8 mouse cellular contexts compared by ENCODE assay signal in the genomic region with DNA sequence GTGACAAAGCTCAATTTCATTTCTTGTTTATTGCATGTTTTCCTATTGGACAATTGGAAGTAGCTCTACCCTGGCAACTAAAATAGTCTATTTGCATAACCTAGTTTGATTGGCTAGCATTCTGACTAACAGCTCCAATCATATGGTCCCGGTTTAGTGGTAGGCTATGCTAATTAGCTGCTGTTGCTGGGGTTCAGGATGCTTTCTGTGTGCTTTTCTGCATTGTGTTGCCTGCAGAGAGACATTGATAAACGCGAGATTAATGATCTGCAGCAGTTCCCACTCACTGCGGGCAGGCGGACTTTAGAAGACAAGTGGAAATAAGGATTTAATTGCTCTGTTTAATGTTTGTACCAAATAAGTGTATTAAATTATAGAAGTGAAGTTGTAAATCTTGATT.
DNase-seq lines count a peak whose midpoint lies in the region; ATAC-seq and TF ChIP-seq lines count a peak whose summit lies in the region.
"Had no signal": no experiment of that assay in that cellular context is flagged by ENCODE, and none has a peak within 500 bp of the region (broad histone marks: within the 10 kb centered on the region; RNA-seq: fewer than 3 reads in every experiment).

No protein-coding gene starts in this region.

- peak; percentile 69 for DNase-seq in G1E (ENCODE audit: low spot score)
- DNase-seq in adrenal gland, postnatal 10 days = peak; percentile 65
- DNase-seq in hindbrain, embryonic 10.5 days (ENCODE audit: low spot score) = peak; percentile 52
- DNase-seq in layer of hippocampus, adult 18-20 months (ENCODE audit: low spot score in 2 of 2) = peak; percentile 59 to 75

- H3K36me3 ChIP-seq in G1E (replicated peaks) = peaks cover 38% of the 10 kb centered on the region
- H3K36me3 ChIP-seq in embryonic facial prominence, embryonic 13.5 days = no peaks in the 10 kb centered on the region; the same call in 1 of the 2 replicates
- no peaks in the 10 kb centered on the region for H3K36me3 ChIP-seq in hindbrain, embryonic 10.5 days
- no peaks in the 10 kb centered on the region for H3K36me3 ChIP-seq in stomach, embryonic 16.5 days (ENCODE audit: control insufficient read depth, insufficient read depth, low read length)

- no peak overlapping the region for H3K4me3 ChIP-seq in G1E (ENCODE audit: low read depth, low read length)
- no peak overlapping the region for H3K4me3 ChIP-seq in embryonic facial prominence, embryonic 13.5 days
- no peak overlapping the region for H3K4me3 ChIP-seq in hindbrain, embryonic 10.5 days
- H3K4me3 ChIP-seq in stomach, embryonic 16.5 days (replicated peaks; ENCODE audit: low read length) = no peak overlapping the region
- H3K4me3 ChIP-seq: megakaryocyte, embryonic 14.5 days had no signal

- WGBS in embryonic facial prominence, embryonic 13.5 days = 14% methylated on average over 5 of the region's 5 CpGs
- WGBS in hindbrain, embryonic 10.5 days = 35% methylated on average over 5 of the region's 5 CpGs
- WGBS in stomach, embryonic 16.5 days = 11% methylated on average over 5 of the region's 5 CpGs

- no peaks in the 10 kb centered on the region for H3K27me3 ChIP-seq in G1E (ENCODE audit: insufficient read depth, low read length)
- H3K27me3 ChIP-seq in embryonic facial prominence, embryonic 13.5 days = no peaks in the 10 kb centered on the region
- no peaks in the 10 kb centered on the region for H3K27me3 ChIP-seq in hindbrain, embryonic 10.5 days (ENCODE audit: insufficient read depth, poor library complexity, severe bottlenecking)
- H3K27me3 ChIP-seq in stomach, embryonic 16.5 days (ENCODE audit: control insufficient read depth, insufficient read depth, low read length) = no peaks in the 10 kb centered on the region
- H3K27me3 ChIP-seq: megakaryocyte, embryonic 14.5 days had no signal

- H3K4me1 ChIP-seq in G1E (ENCODE audit: insufficient read depth, low read depth, low read length) = peaks cover 38% of the 10 kb centered on the region
- peaks cover 14% of the 10 kb centered on the region for H3K4me1 ChIP-seq in embryonic facial prominence, embryonic 13.5 days
- peaks cover 30% of the 10 kb centered on the region for H3K4me1 ChIP-seq in hindbrain, embryonic 10.5 days (replicated peaks)
- peaks cover 30% of the 10 kb centered on the region for H3K4me1 ChIP-seq in stomach, embryonic 16.5 days (ENCODE audit: control insufficient read depth, insufficient read depth, low read length)

- no peak for TF ChIP-seq CTCF in G1E (IDR thresholded peaks at IDR 0.05; ENCODE audit: low read depth, low read length)

- H3K9me3 ChIP-seq in G1E (replicated peaks) = no peaks in the 10 kb centered on the region
- no peaks in the 10 kb centered on the region for H3K9me3 ChIP-seq in embryonic facial prominence, embryonic 13.5 days
- no peaks in the 10 kb centered on the region for H3K9me3 ChIP-seq in hindbrain, embryonic 10.5 days
- no peaks in the 10 kb centered on the region for H3K9me3 ChIP-seq in stomach, embryonic 16.5 days (replicated peaks; ENCODE audit: control insufficient read depth, low read length)
- H3K9me3 ChIP-seq: megakaryocyte, embryonic 14.5 days had no signal

- peak overlapping the region; percentile 41 for H3K4me2 ChIP-seq in embryonic facial prominence, embryonic 13.5 days
- H3K4me2 ChIP-seq in stomach, embryonic 16.5 days (ENCODE audit: low read depth, low read length) = peak overlapping the region; percentile 9; the same call in 1 of the 2 replicates

- H3K9ac ChIP-seq in embryonic facial prominence, embryonic 13.5 days = no peak overlapping the region
- no peak overlapping the region for H3K9ac ChIP-seq in stomach, embryonic 16.5 days (ENCODE audit: low read length)

- peak; percentile 93 for ATAC-seq in G1E (ENCODE audit: extremely low read depth, insufficient number of reproducible peaks, low FRiP score, poor library complexity, severe bottlenecking)
- ATAC-seq in embryonic facial prominence, embryonic 13.5 days (ENCODE audit: insufficient number of reproducible peaks, insufficient read depth, low FRiP score, low TSS enrichment, low read depth) = peak; percentile 94
- peak; percentile 94 for ATAC-seq in megakaryocyte, adult 5-6 weeks (ENCODE audit: poor library complexity, severe bottlenecking)
- peak; percentile 90 for ATAC-seq in stomach, embryonic 16.5 days (ENCODE audit: insufficient read depth, low FRiP score)

- H3K27ac ChIP-seq in embryonic facial prominence, embryonic 13.5 days = no peak overlapping the region
- H3K27ac ChIP-seq in hindbrain, embryonic 10.5 days = no peak overlapping the region
- H3K27ac ChIP-seq in stomach, embryonic 16.5 days (ENCODE audit: low read length) = no peak overlapping the region
